Mouse (Mus musculus): ENCODE measurements around the gene Ankrd26.

- TF ChIP-seq FLI1 (IDR thresholded peaks at IDR 0.05; ENCODE audit: low read length) (no peak), GATA1 (IDR thresholded peaks at IDR 0.05; ENCODE audit: borderline replicate concordance, low read length) (no peak)
These were observed 48.6 kb downstream of the Ankrd26 start for GRCm38 (mm10) chr6:118513335-118514012.

Data from megakaryocyte, embryonic 14.5 days (primary cell).